Mouse (Mus musculus): Measurements from ENCODE around the gene Maged1.
"Not testable (repeated sequence)": the region's sequence is repeated elsewhere in the genome, so short reads cannot be mapped to it uniquely, and the experiment has no call there.

Maged1 gene

DNA sequence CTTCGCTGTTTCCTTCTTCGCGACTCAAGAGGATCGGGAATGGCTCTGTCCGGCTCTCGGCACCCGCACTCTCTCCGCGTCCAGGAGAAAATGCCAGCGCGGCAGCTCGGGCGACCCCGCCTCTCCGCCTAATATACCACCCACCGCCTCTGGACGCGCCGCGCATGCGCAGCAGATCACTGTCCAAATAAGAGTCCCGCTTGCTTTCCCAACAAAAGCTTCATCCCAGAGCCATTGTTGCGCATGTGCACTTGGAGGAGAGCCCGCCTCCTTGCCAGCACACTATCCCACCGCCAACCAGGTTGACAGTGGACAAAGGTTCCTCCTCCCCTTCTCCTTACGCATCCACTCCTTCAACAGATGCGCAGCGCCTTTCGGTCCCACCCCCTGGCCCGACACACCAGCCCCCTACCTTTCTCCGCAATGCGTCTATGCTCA is at the start of gene Maged1:
Maged1 (minus strand) TSS at position 226 of the 438 bp plus-strand sequence.
- peak; percentile 94 for DNase-seq

- no peak for DNase-seq
Observed at GRCm38 (mm10) chrX:94580251-94580650, 38.3 kb upstream of the Maged1 start.

DNA sequence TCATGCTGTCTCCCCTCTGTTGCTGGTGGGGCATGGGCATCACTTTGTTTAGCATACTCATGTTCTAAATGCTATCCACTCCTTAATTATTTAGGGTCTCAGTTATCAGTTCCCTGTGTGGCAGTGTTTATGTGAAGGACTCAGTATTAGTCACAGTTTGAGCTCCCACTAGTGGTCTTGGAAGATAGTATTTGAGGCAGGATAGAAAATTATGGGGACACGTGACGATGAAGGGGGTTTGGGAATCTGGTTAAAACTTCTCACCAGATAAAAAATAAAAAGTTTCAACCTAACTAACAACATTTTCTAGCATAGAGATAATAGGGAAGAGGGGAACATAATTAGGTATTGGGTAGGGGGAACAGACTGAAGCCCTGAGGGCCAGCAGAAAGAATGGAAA is 22.8 kb upstream of the Maged1 start:
- no peak for DNase-seq

GRCm38 (mm10) chrX:94562392-94562791 is 20.4 kb upstream of the Maged1 start:
- no peak for DNase-seq

DNA sequence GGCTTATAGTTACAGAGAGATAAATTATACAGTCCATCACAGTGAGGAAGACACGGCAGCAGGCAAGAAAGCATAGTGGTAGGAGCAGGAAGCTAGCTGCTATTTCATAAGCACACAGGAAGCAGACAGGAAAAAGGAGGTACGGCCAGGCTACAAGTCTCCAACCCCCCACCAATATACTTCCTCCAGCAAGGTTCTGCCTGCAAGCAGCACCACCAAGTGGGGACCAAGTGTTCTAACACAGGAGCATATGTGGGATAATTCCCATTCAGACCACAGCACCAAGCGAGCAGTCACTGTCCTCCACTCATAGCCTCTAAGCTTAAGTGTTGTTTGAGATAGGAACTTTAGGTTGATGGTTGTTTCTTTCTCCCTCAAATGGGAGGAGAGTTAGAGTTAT is 6.3 kb upstream of the Maged1 start:
- DNase-seq, result no peak

DNA sequence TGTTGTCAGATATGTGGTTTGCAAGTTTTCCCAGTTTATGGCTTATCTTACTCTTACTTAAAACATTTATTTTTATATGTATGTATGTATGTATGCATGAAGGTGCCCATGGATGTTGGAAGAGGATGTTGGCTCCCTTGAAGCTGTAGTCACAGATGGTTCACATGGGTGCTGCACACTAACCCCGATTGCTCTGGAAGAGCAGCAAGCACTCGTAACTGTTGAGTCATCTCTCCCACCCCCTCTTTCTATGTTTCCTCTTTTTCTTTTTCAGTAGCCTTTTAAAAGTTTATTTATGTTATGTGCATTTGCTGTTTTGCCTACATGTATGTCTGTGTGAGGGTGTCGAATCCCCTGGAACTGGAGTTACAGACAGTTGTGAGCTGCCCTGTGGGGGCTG is 4.0 kb upstream of the Maged1 start:
- no peak for DNase-seq

- DNase-seq, result peak; percentile 29
Observed at GRCm38 (mm10) chrX:94544923-94545322, 3.0 kb upstream of the Maged1 start.

DNA sequence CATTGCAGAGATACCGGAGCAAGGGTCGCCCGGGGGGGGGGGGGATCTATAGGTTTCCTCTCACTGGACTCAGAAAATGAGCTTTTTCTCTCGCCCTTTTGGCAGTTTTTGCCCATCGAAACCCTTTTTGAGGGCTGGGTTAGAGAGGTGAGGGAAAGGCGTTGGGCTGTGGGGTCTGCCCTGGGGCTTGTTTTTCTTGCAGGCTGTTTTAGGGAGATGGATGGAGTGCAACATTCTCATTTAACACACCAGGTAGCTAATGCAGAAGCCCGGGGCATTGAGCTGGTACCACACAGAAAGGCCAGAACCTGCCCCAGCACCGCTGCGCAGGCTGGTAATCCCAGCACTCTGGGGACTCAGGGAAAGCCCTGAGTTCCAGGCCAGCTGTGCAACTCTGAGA is 593 bp upstream of the Maged1 start:
- no peak for DNase-seq

- DNase-seq, result no peak
Observed at GRCm38 (mm10) chrX:94541206-94541605, 737 bp downstream of the Maged1 start.

- DNase-seq, result peak; percentile 85
Observed at GRCm38 (mm10) chrX:94540341-94541201, 1.4 kb downstream of the Maged1 start.

DNA sequence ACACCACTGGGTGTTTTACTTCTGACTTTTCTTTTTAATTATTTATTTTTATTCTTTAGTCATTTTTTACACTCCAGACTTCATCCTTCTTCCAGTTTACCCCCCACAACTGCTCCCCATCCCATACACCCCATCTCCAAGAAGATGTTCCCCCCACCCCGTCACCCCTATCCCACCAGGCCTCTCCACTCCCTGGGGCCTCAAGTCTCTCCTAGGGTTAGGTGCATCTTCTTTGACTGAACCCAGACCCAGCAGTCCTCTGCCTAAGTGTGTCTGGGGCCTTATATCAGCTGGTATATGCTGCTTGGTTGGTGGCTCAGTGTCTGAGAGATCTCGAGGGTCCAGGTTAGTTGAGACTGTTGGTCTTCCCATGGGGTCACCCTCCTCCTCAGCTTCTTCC is 7.6 kb downstream of the Maged1 start:
- no peak for DNase-seq

DNA sequence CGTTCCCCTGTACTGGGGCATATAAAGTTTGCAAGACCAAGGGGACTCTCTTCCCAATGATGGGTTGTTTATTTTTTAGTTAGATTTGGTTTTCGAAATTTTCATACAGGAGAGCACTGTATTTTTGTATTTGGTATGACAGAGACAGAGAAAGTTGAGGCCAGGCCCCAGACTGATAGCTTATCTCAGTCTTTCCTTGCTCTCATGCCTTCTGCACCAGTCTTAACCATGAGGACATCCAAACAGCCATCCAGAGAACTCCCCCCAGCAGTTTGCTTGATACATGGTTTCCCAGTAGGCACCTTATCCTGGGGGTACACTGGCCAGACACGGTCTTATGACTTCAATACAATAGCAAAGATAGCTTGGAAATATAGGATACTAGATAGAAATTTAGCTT is 11.6 kb downstream of the Maged1 start:
- no peak for DNase-seq

- no peak for DNase-seq
Observed at GRCm38 (mm10) chrX:94522166-94522565, 19.8 kb downstream of the Maged1 start.

- no peak for DNase-seq
Observed at GRCm38 (mm10) chrX:94508442-94508819, 33.5 kb downstream of the Maged1 start.

DNA sequence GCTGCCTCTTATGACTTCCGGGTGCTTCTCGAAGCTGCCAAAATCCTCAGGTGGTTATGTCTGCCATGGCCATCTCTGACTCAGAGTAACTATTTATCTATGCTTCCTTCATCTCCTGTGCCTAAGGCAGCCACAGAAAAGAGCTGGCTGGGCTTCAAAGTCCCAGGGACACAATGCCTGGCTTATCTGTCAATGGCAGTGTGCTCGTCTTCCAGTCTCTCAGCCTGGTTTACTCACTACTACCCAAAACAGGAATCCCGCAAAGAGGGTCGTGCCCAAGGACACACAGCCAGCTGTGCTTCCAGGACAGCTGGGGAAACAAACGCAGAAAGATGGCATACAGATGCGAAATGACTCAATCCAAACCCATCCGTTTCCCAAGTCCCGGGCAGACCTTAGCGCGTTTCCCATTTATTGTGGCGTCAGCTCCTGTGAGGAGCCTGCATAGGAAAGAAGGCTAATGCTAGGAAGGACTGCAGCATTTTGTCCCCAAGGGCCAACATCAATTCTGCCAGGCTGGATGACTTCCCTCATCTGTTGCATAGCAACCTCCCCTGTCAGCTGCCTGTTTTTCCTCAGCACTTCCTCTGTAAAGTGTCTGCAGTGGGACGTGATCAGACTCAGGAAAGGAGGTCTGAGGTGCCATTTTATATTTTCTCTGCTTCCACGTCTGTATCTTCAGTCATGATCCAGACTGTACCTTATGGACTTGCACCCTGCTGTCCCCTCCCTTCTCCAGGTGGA is 34.1 kb downstream of the Maged1 start:
- DNase-seq, result not testable (repeated sequence)

DNA sequence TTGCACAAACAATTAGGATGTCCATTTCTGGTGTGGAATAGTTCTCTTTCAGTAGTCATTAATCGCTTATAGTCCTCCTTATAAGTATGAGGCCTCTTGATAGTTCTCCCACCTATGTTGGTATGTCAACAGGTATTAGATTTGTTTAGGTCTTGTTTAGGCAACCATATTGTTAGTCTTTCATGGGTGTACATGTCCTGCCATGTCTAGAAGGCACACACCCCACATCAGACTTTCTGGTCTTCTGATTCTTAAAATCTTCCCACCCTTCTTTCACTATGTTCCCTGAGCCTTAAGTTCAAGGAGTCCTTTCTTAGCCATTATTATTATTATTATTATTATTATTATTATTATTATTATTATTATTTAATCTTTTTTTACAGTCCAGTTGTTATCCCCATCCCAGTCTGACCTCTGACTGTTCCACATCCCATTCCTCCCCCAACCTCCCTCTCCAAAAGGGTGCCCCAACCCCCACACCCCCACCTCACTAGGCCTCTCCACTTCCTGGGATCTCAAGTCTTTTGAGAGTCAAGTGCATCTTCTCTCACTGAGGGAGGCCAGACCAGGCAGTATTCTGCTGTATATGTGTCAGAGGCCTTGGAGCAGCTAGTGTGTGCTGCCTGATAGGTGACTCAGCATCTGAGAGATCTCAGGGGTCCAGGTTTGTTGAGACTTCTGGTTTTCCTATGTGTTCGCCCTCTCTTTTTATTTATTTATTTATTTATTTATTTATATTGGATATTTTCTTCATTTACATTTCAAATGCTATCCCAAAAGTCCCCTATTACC is 55.7 kb downstream of the Maged1 start:
- DNase-seq, result no peak

All from lung, postnatal 10 days (tissue).